Mouse (Mus musculus) macrophage (primary cell): ENCODE data around the gene Lactb. TPM values are rescaled to one million over a fixed set of nuclear protein-coding genes. Genes with fewer than 3 reads are reported as not detected.

Source experiments
- H3K27ac ChIP-seq: fragments of 350-480 bp; formaldehyde crosslinking; 2 replicates; pipeline ENCODE4 v1.9.0; 2021
- H3K36me3 ChIP-seq: fragments of 350-480 bp; formaldehyde crosslinking; 2 replicates; pipeline ENCODE4 v1.9.0; 2021; ENCODE audit errors: inconsistent target
- H3K4me3 ChIP-seq: fragments of 350-480 bp; formaldehyde crosslinking; 2 replicates; pipeline ENCODE4 v1.9.0; 2021; ENCODE audit errors: inconsistent target
- H3K79me2 ChIP-seq: fragments of 350-480 bp; formaldehyde crosslinking; 2 replicates; pipeline ENCODE4 v1.9.0; 2021; ENCODE audit errors: inconsistent target
- WGBS: methylation state at CpG from one replicate; pipeline ENCODE4 v1.1.7; 2026; ENCODE audit warnings: inconsistent platforms; ENCODE audit not compliant: missing documents; 5-methylcytosine and 5-hydroxymethylcytosine counted together
- polyA plus RNA-seq: library from polyadenylated mRNA; stranded (reverse); fragments of 250-400 nt; gene quantifications from 3 replicates; pipeline ENCODE4 v1.2.4, GENCODE M21; 2018; ENCODE audit warnings: inconsistent platforms

The Lactb gene
- polyA plus RNA-seq, 1 experiment from 2014 or later = 53.6 TPM

GRCm38 (mm10) chr9:66991021-66991749 is 15.9 kb upstream of the Lactb start:
- H3K36me3 ChIP-seq = no peaks in the 10 kb centered on the region
- H3K79me2 ChIP-seq = no peaks in the 10 kb centered on the region
- WGBS = 62% methylated on average over 7 of the region's 9 CpGs
- H3K4me3 ChIP-seq = no peak overlapping the region
- no peak overlapping the region for H3K27ac ChIP-seq

DNA sequence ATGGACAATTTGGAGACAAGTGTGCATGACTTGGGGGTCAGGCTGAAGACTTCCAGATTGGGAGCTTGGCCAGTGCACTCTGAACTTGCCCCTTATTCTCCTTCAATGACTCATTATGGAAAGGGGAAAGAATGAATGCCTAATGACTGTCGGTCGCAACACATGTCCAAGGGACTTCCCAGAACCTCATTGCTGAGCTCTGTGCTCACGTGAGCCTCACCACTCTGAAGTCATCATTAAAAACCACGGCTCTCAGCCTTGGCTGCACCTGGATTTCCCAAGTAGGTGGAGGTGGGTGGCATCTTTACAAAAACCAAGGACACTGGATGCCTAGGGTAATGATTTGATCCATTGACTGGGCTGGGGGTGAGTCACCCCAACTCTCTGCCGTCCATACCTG is 14.8 kb upstream of the Lactb start:
- Histone ChIP-seq H3K79me2 (no peaks in the 10 kb centered on the region), H3K4me3 (no peak overlapping the region), H3K27ac (no peak overlapping the region), H3K36me3 (no peaks in the 10 kb centered on the region)
- 64% methylated on average over 5 of the region's 5 CpGs for WGBS

DNA sequence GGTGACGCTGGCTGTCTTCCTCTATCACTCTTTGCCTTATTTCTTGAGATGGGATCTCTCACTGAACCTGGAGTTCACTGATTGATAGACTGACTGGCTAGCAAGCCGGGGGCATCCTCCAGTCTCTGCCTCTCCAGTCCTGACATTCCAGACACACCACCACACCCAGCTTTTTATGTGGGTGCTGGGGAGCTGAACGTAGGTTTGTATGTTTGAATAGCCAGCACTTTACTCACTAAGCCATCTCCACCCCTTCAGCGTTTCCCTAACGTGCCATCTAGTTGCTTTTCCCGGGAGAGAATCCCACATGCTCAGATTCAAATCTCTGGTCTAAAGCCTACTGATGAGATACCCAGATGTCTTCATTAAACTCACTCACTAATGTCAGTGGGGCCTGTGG is 14.3 kb upstream of the Lactb start:
- H3K36me3 ChIP-seq = no peaks in the 10 kb centered on the region
- no peaks in the 10 kb centered on the region for H3K79me2 ChIP-seq
- 86% methylated on average over 6 of the region's 6 CpGs for WGBS
- H3K4me3 ChIP-seq = no peak overlapping the region
- H3K27ac ChIP-seq = peak overlapping the region; percentile 45; the same call in 1 of the 2 replicates

DNA sequence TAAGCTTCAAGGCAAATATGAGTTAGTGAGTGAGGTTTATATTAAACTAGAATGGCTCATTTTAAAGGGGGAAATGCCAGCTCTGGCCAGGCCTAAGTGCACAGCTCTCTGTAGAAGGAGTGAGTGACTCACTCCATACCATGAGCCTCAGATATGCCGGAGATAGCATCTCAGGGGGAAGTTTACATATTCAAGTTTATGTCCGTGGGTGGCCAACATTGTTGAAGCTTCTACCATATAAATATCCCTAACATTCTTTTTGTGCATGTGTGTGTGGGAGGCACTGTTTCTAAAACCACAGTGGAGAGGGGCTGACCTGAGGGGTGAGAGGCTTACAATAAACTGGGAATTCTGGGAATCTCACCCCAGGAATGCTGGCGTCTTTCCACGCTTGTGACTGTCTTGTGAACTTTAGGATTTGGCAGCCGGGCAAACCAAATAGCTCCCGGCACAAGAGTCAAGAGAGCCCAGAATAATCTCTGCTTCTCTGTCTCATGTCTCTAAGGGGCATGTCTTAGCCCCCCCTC is 13.7 kb upstream of the Lactb start:
- no peak overlapping the region for H3K4me3 ChIP-seq
- H3K36me3 ChIP-seq = no peaks in the 10 kb centered on the region
- 69% methylated on average over 6 of the region's 6 CpGs for WGBS
- H3K27ac ChIP-seq = peak overlapping the region; percentile 45
- H3K79me2 ChIP-seq = no peaks in the 10 kb centered on the region

DNA sequence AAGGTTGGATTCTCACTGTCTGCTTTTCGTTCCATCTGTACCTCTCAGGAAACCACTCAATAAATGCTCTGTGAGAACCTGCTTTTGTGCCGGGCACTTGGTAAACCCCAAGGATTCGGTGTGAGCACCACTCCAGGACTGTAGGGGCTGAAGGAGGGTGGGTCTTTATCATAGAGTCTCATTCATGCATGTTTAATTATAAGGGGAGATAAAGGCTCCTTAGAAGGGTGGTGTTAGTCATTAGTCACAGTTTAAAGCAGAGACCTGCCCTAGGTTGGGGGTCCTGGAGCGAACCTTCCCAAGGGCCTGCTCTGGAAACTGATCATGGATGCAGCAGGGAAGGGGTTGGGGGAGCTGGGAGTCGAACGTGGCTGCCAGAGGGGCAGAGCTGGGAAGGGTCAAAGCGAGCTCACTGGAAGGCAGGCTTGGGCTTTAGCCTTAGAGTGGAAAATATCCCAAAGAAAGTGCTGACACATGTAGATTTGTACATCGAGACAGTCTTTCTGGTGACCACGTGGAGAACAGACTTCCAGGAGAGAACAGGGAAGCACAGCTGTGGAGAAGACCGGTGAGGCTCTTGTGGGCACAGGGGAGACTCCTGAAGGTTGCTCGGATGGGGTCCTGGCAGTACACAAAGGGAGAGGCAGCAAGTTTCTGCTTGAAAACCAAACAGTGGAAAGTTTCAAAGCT is 13.1 kb upstream of the Lactb start:
- 76% methylated on average over 11 of the region's 11 CpGs for WGBS
- no peak overlapping the region for H3K4me3 ChIP-seq
- H3K27ac ChIP-seq = peak overlapping the region; percentile 45
- H3K79me2 ChIP-seq = no peaks in the 10 kb centered on the region
- no peaks in the 10 kb centered on the region for H3K36me3 ChIP-seq

- Histone ChIP-seq H3K36me3 (no peaks in the 10 kb centered on the region), H3K79me2 (no peaks in the 10 kb centered on the region), H3K27ac (no peak overlapping the region), H3K4me3 (no peak overlapping the region)
- WGBS = 39% methylated on average over 7 of the region's 7 CpGs
These were observed 10.1 kb upstream of the Lactb start for GRCm38 (mm10) chr9:66985377-66985776.

DNA sequence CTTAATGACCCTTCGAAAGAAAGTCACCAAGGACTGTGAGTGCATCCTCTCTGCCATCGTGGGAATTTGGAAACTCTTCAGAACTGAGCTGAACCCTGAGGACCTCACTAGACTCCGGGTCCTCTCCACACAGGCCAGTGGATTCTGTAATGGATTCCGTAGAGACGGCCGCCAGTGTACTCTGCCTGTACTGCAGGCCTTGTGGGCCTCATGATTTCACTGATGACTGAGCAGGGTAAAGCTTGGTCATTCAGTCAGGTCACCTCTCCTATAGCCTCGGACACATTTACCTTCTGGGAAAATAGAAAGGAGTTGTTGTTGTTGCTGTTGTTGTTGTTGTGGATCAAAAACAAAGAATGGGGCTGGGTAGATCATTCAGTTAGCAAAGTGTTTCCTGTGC is 6.8 kb upstream of the Lactb start:
- no peaks in the 10 kb centered on the region for H3K79me2 ChIP-seq
- no peak overlapping the region for H3K27ac ChIP-seq
- 94% methylated on average over 7 of the region's 7 CpGs for WGBS
- no peak overlapping the region for H3K4me3 ChIP-seq
- no peaks in the 10 kb centered on the region for H3K36me3 ChIP-seq

GRCm38 (mm10) chr9:66980458-66980857 is 5.2 kb upstream of the Lactb start:
- no peak overlapping the region for H3K27ac ChIP-seq
- H3K36me3 ChIP-seq = no peaks in the 10 kb centered on the region
- no peak overlapping the region for H3K4me3 ChIP-seq
- 2% methylated on average over 5 of the region's 5 CpGs for WGBS
- H3K79me2 ChIP-seq = no peaks in the 10 kb centered on the region

- 19% methylated on average over 1 of the region's 1 CpGs for WGBS
- H3K36me3 ChIP-seq = no peaks in the 10 kb centered on the region
- no peak overlapping the region for H3K4me3 ChIP-seq
- H3K27ac ChIP-seq = peak overlapping the region; percentile 37
- H3K79me2 ChIP-seq = no peaks in the 10 kb centered on the region
These were observed 3.2 kb upstream of the Lactb start for GRCm38 (mm10) chr9:66978468-66978867.

DNA sequence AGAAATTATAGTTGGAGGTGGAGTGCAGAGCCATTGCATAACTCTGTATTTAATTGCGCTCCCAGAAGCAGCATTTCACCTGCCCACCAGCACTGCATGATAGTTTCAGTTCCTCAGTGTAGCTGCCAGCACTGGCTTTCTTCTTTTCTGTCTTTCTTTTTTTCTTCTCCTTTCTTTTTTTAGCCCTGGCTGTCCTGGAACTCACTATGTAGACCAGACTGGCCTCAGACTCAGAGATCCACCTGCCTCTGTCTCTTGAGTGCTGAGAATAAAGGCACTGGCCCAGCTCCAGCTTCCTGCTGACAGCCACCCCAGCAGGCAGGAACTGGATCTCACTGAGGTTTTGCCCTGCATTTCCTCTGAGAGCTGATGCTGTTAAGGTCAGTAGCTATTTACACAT is 2.7 kb upstream of the Lactb start:
- H3K36me3 ChIP-seq = no peaks in the 10 kb centered on the region
- peak overlapping the region; percentile 37 for H3K27ac ChIP-seq
- H3K79me2 ChIP-seq = no peaks in the 10 kb centered on the region
- no peak overlapping the region for H3K4me3 ChIP-seq
- 8% methylated on average over 1 of the region's 1 CpGs for WGBS

DNA sequence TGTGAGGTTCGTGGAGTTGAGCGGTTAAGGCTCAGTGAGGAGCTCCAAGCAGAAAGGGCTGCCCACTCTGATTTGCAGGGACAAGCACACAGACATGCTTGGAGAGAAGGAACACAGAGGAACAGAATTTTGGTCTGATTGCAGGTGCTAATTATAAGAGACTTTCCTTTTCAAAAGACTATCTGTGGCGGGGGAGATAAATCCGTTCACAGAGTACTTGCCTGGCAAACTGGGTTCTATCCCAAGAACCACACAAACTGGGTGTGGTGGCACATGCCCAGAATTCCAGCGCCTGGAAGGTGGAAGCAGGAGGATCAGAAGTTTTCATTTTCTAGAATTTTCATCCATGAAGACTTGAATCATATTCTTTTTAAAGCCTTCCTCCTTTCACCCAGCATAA is 1.8 kb upstream of the Lactb start:
- Histone ChIP-seq H3K27ac (no peak overlapping the region), H3K4me3 (no peak overlapping the region), H3K36me3 (no peaks in the 10 kb centered on the region), H3K79me2 (no peaks in the 10 kb centered on the region)
- 94% methylated on average over 5 of the region's 5 CpGs for WGBS

GRCm38 (mm10) chr9:66974721-66975225 is 511 bp downstream of the Lactb start:
- under 1% methylated on average over 38 of the region's 41 CpGs for WGBS
- Histone ChIP-seq H3K4me3 (no peak overlapping the region; the same call in 1 of the 2 replicates), H3K79me2 (no peaks in the 10 kb centered on the region), H3K36me3 (peaks cover 15% of the 10 kb centered on the region), H3K27ac (no peak overlapping the region)

DNA sequence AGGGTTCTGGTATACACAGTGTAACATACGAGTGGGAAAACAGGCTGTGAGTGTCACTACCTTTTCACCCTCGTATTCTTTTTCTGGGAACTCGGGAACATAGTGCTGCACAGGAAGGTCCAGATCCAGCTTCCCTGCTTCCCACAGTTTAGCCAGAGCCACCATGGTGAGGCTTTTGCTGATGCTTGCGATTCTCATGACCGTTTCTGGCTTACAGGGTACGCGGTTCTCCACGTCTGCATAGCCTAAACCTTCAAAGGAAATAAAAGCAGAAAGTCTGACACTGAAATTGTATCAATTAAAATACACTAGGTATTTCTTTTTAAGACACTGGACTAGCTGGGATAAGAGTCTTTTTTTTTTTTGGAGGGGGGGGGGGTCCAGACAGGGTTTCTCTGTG is 4.2 kb downstream of the Lactb start:
- Histone ChIP-seq H3K27ac (no peak overlapping the region), H3K4me3 (no peak overlapping the region), H3K79me2 (no peaks in the 10 kb centered on the region), H3K36me3 (peaks cover 35% of the 10 kb centered on the region)
- 98% methylated on average over 6 of the region's 8 CpGs for WGBS

DNA sequence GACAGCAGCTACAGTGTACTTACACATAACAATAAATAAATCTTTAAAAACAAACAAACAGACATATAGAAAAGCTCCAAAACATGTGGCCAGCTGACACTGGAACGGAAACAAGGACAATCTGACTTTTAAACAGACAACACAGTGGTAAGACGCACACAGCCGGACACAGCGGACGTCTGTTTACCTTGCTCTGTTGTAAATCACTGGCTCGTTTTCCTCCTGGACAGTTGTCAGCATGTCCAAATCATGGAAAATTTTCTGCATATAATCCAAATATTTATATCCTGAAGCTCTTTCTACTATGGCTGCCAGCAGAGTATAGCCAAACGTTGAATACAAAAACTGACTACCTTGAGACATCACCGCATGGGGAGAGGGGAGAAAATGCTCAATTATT is 7.8 kb downstream of the Lactb start:
- H3K79me2 ChIP-seq = no peaks in the 10 kb centered on the region
- H3K4me3 ChIP-seq = no peak overlapping the region
- no peak overlapping the region for H3K27ac ChIP-seq
- peaks cover 35% of the 10 kb centered on the region for H3K36me3 ChIP-seq
- WGBS = 97% methylated on average over 8 of the region's 8 CpGs

- no peak overlapping the region for H3K4me3 ChIP-seq
- no peaks in the 10 kb centered on the region for H3K79me2 ChIP-seq
- WGBS = 87% methylated on average over 3 of the region's 3 CpGs
- H3K36me3 ChIP-seq = no peaks in the 10 kb centered on the region; the same call in 1 of the 2 replicates
- no peak overlapping the region for H3K27ac ChIP-seq
These were observed 13.8 kb downstream of the Lactb start for GRCm38 (mm10) chr9:66961478-66961877.
